Mouse (Mus musculus) kidney, adult 18-20 months (tissue): ENCODE measurements around the gene Wrap53.
A peak's percentile ranks its signal among the peaks of the same experiment; 100 is the strongest.

Experiments
- DNase-seq: peaks from one replicate; pipeline ENCODE4 v3.0.0; 2021

The Wrap53 gene

GRCm38 (mm10) chr11:69600098-69600497 lies 20.0 kb upstream of the Wrap53 start:
- DNase-seq = peak; percentile 32

GRCm38 (mm10) chr11:69599436-69599835 lies 19.4 kb upstream of the Wrap53 start:
- no peak for DNase-seq

DNA sequence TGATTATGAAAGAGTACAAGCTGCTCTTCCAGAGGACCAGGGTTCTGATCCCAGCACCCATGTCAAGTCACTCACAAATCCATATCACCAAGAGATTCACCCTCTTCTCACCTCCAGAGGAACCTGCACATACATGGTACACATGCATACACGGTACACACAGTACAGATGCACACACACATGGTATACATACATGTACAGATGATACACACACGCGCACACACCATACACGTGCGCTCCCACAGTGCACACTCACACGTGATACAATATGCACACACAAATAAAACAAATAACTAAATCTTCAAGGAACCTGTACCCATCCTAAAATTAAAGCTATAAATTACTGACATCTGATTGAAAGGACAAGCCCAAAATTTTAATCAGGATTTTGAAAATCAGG lies 14.8 kb upstream of the Wrap53 start:
- DNase-seq = no peak

DNA sequence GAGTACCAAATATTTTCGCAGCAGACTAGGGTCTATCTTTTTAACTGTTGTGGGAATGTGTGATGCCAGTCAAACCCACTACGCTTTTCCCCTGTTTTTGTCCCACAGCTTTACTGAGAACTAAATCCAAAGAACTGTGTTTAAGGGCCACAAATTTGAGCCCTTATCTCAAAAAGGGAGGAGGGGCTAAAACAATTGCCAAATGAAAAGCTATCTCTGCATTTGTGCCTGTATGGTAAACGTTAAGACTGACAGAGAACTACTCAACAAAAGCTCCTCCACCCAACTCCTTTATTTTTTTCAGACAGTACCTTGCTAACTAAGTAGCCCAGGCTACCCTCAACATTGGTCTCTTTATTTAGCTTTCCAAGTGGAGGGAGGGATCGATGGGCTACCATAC lies 12.7 kb upstream of the Wrap53 start:
- DNase-seq = no peak

- DNase-seq = no peak
Measured at GRCm38 (mm10) chr11:69591899-69592637, 12.0 kb upstream of the Wrap53 start.

GRCm38 (mm10) chr11:69591424-69591823 lies 11.4 kb upstream of the Wrap53 start:
- DNase-seq = no peak

- no peak for DNase-seq
Measured at GRCm38 (mm10) chr11:69590622-69591021, 10.6 kb upstream of the Wrap53 start.

- DNase-seq = no peak
Measured at GRCm38 (mm10) chr11:69589207-69589834, 9.3 kb upstream of the Wrap53 start.

- DNase-seq = no peak
Measured at GRCm38 (mm10) chr11:69585718-69586325, 5.8 kb upstream of the Wrap53 start.

GRCm38 (mm10) chr11:69584937-69585336 lies 4.9 kb upstream of the Wrap53 start:
- no peak for DNase-seq

DNA sequence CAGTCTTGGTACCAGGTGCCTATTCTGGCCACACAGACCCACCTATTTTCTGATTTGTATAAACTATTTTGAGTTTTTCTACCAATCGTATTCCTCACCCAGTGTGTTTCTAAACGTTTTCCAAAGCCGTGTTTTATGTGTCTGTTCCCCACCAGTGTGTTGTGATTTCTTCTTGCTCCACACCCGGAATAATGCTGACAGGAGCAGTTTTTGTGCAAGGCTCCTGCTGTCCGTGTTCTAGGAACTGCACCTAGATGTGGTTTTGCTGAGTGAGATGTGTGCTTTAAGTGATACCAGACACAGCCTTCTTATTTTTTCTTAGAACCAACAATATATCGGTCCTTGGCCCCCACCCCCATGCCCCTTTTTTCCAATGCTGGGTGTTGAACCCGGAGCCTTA lies 4.0 kb upstream of the Wrap53 start:
- no peak for DNase-seq

DNA sequence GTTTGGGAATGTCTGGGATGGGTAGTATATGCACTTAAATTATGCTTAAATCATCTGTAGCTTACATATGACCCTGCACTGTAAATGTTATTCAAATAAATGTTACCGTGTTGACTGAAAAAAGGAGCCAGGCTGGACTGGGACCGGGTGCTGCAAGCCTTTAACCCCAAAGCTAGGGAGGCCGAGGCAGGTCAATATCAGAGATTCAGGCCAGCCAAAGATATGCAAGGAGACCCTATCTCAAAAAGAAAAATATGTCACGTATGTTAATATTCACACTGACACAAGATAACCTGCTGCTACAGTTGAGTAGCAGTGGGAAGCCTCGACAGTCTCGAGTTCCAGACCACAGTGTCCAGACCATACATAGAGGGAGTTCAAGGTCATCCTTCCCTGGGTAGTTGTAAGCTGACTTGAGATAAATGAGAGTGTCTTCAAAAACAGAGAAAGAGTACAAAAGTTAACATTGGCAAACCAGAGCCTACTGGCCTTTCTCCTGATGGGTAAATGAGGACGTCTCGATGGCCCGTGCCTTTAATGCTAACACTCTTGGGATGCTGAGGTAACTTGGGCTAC lies 2.3 kb upstream of the Wrap53 start:
- DNase-seq = no peak

DNA sequence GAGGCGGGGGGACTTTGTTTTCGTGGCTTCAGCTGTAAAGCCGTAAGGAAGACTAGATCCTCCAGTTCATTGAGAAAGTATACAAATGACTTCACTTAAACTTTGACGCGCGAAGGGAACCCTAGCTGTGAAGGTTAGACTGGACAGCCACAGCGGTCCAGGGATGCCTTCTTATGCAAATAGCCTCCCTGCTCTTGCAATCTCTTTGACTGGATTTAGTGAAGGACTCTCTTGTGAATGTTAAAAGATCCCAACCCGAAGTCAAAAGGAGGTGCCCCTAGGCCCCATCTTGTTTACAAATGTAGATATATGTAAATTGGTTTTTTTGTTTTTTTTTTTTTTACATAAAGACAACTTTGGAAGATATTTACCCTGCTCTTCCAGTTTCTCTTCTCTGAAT lies 1.8 kb upstream of the Wrap53 start:
- no peak for DNase-seq

DNA sequence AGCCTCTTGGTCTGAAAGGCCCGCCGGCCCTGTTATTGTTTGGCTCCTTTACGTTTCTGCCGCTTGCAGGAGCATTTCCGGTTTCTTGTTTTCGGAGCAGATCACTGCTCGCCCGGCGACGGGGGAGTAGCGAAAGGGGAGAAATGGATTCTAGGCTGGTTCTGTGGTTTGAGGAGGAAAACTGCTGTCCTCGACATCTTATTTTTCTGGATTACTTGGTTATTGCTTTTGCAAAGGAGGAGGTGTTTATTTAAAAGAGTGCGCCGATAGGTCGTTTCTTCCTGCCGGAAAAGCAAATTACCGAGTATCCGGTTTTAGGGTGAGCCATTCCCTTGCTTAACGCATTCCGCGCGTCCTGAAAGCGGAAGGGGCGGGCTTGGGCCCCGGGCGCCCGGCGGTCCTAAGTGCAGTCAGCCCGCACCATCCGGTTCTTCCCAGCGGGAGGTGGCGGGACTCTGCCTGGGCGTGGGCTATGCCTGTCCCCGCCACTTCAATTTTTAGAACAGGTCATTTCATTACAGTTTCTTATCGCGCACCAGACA lies 1.2 kb upstream of the Wrap53 start:
- peak; percentile 92 for DNase-seq

DNA sequence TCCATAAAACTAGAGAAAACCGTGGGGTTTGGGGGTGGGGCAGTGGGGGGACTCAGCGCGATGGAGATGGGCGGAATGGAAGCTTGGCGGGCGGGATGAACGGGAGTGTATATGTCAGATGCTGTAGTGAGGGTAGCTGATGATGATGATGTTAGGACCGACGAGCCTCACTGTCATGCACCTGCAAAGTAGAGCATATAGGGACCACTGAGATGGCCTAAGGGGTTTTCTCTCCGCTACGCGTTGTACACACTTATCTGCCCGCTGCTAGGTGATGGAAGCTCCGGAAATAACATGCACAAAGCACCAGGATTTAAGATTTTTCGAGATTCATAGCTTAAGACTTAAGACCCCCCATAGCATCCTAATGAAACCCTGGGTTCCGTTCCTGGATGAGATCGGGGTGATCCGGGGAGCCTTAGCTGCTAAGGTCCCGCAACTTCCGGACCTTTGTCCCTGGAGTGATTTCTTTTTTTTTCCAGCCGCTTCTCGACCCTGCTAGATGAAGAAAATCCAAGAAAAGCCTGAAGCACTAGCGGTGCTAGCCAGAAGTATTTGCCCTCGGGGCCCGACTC lies 604 bp upstream of the Wrap53 start:
- no peak for DNase-seq

- peak; percentile 99 for DNase-seq
Measured at GRCm38 (mm10) chr11:69579128-69580017, 682 bp downstream of the Wrap53 start.

GRCm38 (mm10) chr11:69578301-69578700 lies 1.8 kb downstream of the Wrap53 start:
- DNase-seq = no peak

DNA sequence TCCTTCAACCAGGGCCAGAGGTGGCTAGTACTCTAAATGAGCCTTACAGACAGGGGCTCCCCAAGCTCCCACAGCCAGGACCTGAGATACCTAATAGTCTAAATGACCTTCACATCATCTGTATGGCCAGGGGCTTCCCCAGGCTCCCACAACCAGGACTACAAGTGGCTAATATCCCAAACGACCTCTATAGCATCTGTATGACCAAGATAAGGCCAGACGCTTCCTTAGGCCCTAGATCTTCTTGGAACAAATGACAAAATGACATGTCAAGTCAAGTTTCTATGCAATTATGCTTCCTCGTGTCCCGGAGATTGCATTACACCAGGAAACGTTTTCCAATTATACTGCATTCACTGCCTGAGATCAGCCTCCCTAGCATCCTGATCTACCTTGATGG lies 3.7 kb downstream of the Wrap53 start:
- no peak for DNase-seq

DNA sequence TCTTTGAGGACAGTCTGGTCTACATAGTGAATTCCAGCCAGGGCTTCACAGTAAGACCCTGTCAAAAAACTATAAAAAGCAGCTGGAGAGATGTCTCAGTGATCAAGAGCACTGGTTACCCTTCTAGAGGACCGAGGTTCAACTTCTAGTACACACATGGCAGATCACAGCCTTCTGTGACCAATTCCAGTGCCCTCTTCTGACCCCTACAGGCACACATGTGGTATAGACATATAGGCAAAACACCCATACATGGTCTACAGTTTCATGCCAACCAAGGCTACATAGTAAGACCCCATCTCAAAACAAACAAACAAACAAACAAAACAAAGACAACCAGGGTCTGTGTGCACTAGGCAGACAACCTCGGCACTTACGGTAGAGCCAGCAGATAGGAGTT lies 4.8 kb downstream of the Wrap53 start:
- no peak for DNase-seq

GRCm38 (mm10) chr11:69565131-69565530 lies 14.9 kb downstream of the Wrap53 start:
- DNase-seq = no peak

- no peak for DNase-seq
Measured at GRCm38 (mm10) chr11:69564391-69564790, 15.7 kb downstream of the Wrap53 start.

DNA sequence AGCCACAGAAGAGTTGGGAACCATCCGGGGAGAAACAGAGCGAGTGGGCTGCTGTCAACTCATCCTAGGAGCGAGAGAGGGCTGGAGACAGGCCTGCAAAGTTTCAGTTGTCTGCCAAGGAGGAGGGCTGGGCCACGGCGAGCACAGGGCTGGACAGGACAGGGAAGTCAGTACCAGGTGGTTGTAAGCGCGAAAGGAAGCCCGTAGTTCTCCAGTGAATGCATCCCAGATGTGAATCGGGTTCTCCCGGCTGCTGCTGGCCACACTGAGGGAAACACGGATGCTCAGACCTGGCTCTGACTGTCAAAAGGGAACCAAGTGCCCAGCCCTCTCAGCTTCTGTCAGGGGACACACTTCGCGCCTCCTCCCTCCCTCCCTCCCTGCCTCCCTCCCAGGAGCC lies 16.7 kb downstream of the Wrap53 start:
- DNase-seq = no peak
